Comparison of ENCODE assay signal across 18 mouse cellular contexts in the genomic region with DNA sequence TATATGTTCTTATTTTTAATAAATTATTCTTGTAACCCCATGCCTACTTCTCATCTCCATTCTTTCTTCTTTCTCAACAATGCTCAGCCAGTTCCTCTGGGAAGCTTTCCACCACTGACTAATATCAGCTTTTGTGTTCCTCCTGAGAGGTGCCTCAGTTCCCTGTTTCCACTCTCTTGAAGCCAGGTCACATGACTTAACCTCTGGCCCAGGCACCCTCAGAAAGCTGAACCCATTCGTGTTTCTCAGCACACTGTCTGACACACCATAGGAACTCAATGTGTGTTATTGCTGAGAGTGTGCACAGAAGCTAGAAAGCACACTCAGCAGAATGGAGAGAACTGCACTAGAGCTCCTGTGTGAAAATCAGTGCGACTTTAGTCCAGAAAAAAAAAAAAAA.
"Had no signal": no experiment of that assay in that cellular context is flagged by ENCODE, and none has a peak within 500 bp of the region (broad histone marks: within the 10 kb centered on the region; RNA-seq: fewer than 3 reads in every experiment).

No protein-coding gene starts in this region.

- H3K36me3 ChIP-seq: midbrain, embryonic 10.5 days; midbrain, embryonic 13.5 days; neural tube, embryonic 13.5 days had no signal

- ATAC-seq: liver, postnatal 0 days; midbrain, embryonic 13.5 days; midbrain, embryonic 16.5 days had no signal

- H3K9me3 ChIP-seq: megakaryocyte, embryonic 14.5 days; midbrain, embryonic 10.5 days; midbrain, embryonic 13.5 days had no signal

- H3K27ac ChIP-seq: layer of hippocampus, adult 2 months; left cerebral cortex, adult 2 months; liver, embryonic 14.5 days; midbrain, embryonic 10.5 days; midbrain, embryonic 13.5 days; neural tube, embryonic 13.5 days; stomach, postnatal 0 days had no signal

- H3K4me3 ChIP-seq: layer of hippocampus, adult 2 months; left cerebral cortex, adult 2 months; megakaryocyte, embryonic 14.5 days; midbrain, embryonic 10.5 days; midbrain, embryonic 13.5 days; neural tube, embryonic 13.5 days had no signal

- H3K4me1 ChIP-seq: midbrain, embryonic 10.5 days; midbrain, embryonic 13.5 days; neural tube, embryonic 13.5 days had no signal

- DNase-seq: kidney, adult 18-20 months; kidney, adult 9 months; kidney, postnatal 14 days; layer of hippocampus, adult 9-11 months; layer of hippocampus, postnatal 36 days; liver, postnatal 0 days; lung, embryonic 14.5 days; thymus, adult 2 months; thymus, postnatal 25 days had no signal

- H3K27me3 ChIP-seq: megakaryocyte, embryonic 14.5 days; midbrain, embryonic 13.5 days; neural tube, embryonic 13.5 days had no signal
